Mouse (Mus musculus) cerebellum, adult 11-12 months (tissue): ENCODE measurements around the gene Pagr1b.
A peak's percentile ranks its signal among the peaks of the same experiment; 100 is the strongest.

ENCODE experiments used
- DNase-seq: peaks from one replicate; pipeline ENCODE4 v3.0.0; 2022

Pagr1b gene

DNA sequence TGATC lies at the start of gene Pagr1b:
Gene Pagr1b, minus strand, starts transcription at position 4 of the 5 bp plus-strand sequence.
- DNase-seq: no peak

DNA sequence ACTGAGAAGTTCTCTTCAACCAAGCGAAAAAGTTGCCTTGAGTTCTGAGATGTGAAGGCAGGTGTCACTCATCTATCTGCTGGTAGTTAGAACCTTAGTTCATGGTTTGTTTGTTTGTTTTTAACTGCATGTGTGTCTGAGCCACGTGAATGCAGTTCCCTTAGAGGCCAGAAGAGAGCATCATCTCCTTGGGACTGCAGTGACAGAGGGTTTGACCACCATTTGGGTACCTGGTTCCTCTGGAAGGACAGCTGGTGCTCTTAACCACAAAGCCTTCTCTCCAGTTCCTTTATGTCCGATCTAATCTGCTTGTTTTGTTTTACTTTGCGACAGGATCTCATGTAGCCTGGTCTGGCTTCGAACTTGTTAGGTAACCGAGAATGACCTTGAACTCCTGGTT lies 49.3 kb upstream of the Pagr1b start:
- no peak for DNase-seq

DNA sequence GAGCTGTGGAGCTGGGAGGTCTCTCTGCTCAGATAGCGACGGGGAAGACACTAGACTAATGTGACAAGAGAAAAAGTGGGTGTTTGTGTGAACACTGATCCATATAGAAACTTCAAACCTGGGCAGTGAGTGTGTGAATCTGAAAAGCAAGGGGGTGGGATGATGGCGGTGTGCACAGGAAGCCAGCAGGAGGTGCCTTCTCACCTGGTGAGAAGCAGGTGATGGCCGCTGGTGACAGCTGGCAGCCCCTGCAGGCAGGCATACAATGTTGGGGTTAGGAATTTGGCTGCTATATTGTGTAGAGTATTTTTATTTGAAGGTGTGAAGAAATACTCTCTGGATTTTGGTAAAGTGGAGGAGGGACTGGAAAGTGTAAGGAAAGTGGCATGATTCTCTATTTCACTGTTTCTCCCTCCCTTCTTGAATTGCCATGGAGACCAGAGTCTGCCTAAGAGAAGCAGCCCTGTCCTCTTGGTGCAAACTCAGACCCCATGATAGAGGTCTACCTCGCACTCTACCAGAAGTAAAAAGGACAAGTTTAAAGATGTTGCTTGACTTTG lies 38.8 kb upstream of the Pagr1b start:
- no peak for DNase-seq

DNA sequence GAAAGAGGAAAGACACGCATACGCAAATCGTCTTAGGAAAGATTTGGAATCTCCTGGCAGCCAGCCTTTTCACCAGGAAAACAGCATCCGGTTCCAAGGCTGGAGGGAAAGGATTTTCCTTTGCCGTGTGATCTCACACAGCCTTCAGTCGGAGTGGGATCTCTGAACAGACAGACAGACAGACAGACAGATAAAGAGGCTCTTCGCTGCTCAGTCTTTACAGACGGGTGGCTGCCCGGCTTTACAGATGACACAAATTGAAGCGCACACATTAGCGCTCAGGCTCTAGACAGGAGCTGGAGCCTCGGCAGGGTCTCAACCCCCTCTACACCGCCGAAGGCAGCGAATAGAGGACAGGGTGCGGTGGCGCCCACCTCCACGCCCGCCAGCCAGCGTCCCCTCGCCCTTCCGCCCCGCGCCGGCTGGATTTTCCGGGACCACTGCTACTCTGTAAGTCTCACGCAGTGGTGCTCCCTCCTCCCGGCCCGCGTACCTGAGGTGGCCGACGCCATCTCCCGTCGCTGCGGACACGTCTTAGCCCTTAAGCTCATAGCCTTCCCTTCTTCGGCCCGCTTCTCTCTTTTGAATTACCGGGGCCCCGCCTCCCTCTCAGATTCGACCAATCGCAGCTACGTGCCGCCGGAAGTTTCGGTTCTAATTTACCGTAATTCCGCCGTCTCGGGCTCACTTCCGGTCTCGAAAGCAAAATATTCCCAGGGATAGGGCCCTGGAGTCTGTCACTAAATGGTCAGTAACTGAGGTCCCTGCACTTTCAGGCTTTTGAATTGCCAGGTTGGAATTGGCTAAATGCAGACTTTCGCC lies 25.8 kb upstream of the Pagr1b start, which contains the start of gene Kif22:
Gene Kif22, minus strand, starts transcription at position 621 of the 822 bp plus-strand sequence.
- DNase-seq: peak; percentile 83

DNA sequence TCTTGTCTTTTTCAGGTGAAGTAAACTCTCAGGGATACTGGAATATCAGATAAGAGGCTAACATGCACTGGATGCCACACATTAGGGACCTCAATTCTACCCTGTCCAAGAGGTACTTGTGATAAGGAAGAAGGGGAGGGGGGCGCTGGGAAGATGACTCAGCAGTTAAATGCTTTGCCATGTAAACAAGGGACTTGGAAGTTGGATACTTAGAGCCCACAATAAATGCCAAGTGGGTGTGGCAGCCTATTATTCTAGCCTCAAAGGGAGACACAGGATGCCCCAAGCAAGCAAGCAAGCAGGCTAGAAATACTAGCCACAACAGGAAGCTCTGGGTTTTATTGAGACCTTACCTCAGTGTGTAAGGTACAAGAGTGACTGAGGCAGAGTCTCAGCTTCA lies 15.0 kb upstream of the Pagr1b start:
- peak; percentile 18 for DNase-seq

DNA sequence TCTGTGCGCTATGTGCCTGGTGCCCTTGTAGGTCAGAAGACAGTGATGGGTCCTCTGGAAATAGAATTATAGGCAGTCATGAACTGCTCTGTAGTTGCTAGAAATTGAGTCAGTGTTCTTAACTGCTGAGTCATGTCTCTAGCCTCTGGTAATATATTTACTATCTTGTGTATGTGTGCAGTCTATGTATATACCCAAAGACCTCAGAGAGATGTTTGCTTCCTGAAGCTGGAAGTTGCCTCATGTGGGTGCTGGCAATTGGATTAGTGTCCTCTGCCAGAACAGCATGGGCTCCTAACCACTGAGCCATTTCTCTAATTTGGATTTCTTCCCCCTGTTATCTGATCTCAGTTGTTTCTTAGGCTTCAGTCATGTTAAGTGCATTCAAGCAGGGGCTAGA lies 13.9 kb upstream of the Pagr1b start:
- no peak for DNase-seq

DNA sequence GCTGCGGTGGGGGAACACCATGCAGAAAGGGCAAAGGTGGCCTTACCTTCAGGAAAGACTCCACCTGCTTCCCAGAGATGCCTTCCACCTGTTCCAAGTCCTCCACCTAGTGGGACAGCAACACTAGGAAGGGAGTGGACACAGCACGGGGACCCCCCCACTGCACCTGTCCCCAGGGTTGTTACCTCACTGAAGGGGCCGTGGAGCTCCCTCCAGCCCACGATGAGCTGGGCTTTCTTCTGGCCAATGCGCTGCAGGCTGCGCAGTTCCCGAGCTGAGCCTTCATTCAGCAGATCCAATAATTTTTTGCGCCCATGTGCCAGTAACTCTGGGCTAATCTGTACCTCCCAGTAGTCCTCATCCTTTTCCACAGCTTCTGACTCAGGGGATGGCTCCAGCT lies 11.6 kb upstream of the Pagr1b start:
- DNase-seq: no peak

DNA sequence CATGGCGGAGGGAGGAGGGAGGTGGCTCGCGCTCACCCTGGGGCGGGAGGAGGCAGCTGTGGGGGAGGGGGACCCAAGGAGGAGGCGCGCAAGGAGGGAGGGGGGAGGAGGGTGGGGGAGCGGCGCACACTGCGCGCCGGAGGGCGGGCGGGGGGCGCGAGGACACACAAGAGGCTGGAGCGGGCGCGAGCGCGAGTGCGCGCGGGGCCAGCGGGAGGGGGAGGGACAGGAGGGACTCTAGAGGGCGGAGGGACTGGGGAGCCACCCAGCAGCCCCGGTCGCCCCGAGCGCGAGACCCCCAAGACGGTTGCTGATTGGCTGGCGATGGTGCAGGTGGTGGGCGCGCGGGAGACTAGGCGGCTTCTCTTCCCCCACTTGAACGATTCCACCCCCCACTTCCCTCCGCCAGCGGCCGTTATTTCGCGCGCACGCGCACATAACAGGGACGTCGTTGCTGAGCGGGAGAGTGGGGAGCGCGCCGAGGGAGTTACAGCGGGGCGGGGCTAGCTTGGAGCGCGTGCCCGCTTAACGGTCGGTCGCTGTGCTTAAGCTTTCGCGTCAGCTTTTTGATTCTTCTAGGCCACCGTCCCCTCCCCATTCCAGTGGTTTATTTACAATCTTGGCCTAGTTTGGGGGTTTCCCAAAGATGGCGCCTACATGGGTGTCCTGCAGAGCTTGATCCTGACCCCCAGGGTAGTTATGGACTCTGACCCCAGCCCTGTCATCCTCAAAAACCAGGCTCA lies 10.9 kb upstream of the Pagr1b start, which contains the start of gene Maz:
Gene Maz, minus strand, starts transcription at position 54 of the 743 bp plus-strand sequence.
- DNase-seq: peak; percentile 100

DNA sequence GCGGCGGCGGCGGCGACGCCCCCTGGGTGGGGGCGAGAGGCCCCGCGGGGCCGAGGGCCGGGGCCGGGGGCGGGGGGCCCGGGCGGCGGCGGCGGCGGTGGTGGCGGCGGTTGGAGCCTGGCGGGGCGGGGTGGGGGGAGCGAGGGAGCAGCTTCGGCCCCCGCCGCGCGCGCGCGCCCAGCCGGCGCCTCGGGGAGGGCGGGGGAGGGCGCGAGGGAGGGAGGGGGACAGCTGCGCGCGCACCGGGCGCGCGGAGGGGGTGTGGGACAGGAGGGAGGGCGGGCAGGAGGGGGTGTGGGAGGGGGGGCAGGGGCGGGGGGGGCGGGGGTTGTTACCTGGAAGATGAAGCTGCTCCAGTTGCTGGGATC lies 10.3 kb upstream of the Pagr1b start:
- DNase-seq: no peak

DNA sequence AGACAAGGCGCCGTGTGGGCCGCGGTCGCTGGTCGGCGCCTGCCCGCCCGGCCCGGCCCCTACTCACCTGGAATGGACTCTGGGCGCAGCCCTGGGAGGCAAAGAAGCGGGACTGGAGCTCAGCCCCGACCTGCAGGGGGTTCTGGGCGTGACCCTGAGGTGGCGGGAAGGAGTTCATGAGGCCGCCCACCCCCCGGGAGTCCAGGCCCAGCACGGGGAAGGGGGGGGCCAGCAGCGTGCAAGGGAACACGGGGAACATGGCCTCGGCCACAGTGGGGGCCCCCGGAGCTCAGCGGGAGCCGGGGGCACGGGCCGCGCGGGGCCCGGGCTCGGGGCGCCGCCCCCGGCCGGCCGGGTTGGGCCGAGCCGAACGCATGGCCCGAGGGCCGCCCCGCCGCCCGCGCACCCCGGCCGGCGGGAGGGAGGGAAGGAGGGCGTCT lies 9.9 kb upstream of the Pagr1b start:
- peak; percentile 89 for DNase-seq

DNA sequence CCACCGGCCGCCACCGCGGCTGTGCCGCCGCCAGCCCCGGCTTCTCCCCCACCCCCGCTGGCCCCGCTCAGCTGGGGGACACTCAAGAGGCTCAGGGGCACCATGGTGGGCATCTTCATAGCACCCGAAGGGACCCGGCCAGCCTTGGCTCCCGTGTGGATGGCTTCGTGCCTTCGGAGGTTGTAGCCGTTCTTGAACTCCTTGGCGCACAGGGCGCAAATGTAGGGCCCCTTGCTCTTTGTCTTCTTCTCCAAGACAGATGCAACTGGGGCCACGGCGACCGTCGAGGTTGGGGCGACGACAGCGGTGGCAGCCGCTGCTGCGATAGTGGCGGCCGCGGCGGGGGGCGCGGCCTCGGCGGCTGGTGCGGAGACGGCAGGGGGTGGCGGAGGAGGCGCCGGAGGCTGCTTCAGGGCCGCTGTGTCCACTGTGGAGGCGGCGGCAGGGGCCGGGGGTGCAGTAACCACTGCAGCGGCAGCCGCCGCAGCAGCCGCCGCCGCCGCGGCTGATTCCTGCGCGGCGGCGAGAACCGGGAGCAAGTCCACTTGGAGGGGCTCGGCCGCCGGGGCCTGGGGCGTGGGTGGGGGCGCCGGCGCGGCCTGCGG lies 9.4 kb upstream of the Pagr1b start:
- no peak for DNase-seq

DNA sequence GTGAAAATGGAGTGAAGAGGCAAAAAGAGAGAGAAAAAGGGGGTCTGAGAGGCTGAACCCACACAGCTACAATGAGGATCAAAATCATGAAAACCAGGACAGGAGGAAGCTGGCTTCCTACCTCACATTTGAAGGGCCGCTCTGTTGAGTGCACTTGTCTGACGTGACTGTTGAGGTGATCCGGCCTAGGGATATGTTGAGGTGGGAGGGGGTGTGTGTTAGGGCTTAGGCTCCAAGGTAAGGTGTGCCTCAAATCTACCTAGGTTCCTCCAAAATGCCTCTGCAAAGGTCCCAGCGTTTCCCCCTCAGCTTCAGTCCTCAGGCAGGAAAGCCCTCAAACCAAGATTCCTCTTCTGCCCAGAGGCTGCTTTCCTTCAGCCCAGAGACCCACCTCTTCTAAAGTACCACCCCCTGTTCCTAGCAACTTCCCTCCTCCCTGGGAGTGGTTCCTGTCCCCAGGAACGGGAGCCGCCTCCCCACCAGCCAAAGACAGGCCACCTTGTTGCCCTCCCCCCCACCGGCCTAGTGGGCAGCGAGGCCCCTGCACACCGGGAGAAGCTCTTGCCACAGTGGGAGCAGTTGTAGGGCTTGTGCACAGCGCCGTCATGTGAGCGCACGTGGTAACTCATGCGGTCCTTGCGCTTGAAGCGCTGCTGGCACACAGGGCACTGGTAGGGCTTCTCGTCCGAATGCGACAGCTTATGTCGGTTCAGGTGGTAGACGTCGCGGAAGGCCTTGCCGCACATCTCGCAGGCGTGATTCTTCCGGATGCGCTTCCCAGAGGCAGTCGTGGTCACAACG lies 8.7 kb upstream of the Pagr1b start:
- DNase-seq: peak; percentile 92

DNA sequence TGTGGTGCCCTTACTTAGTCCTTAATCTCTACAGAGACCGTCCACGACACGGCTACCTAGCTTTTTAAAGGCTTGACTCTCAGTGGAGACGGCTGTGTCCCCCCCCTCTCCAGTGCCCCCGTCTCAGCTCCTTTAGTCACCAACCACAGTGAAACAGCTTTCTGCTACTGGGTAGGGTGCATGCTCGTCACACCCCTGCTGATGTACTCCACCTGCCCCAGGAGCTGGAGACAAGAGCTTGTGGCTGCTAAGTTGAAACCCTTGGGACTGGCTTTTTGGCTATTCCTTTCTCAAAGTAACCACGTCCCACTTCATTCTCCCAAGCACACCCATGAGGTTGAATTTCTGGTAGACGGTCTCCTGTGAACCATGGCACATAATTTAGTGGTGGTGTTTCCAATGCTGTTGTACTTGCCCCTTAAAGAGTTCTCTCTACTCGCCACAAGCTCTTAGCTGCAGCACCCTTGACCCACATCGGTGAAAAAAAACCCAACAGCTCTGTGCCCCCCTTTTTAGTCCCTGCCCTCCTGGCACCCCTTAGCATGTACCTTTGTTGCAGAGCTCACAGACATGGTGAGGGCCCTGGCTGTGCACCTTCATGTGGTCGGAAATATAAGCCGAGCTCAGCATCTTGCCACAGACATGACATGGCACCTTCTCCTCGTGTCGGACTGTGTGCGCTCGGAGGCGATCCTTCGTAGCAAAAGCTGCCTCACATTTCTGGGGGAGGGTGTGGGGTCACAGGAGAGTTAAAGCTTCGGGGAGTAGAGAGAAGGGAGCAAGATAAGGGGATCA lies 7.8 kb upstream of the Pagr1b start:
- DNase-seq: peak; percentile 69

DNA sequence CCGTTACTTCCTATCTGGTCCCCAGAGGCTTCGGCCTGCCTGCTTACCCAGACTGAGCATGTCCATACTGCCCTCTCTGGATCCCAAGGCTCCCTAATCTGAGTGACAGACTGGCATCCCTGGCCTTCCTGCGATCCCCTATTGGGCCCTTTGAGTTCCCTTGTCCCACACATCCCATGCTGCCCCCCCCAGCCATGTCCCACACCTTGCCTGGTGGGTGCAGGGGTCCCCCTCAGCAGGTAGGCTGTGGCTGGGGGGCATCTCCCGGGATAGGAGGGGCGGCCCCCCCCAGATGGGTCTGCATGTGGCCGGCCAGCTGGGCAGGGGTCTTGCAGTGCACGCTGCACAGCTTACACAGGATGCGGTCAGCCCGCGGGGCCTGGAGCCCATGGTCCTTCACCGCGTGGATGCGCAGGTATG lies 7.0 kb upstream of the Pagr1b start:
- DNase-seq: peak; percentile 79

DNA sequence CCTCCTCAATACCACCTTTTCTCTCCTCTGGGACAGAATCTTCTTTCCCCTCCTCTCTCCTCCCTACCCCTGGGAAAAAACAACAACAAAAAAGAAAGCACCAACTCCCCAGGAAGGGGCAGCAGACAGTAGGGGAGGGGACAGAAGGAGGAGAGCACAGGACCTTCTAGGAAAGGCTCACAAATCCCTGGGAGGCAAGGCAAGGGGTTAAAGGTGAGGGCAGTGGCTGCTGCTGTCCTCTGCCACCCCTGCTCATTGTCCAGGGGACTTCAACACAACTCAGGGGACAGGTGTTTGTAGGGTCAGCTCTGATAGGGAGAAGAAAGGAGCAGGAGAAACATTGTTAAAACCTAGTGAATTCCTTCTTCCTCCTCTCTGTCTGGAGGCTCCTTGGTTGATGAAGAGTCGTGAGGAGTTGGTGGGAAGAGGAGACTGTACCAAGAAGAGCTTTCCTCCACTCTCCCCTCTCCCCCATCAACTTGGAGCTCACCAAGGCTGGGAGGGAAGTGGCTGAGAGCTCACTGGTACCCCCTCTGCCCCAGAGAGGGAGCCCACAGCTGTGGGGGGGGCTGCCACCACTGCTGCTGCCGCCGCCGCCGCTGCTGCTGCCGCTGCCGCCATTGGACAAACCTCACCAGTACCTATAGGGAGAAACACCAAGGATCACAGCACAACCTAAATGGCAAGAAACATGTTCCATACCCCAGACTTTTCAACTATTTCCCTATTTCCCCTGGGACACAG lies 6.4 kb upstream of the Pagr1b start:
- DNase-seq: peak; percentile 39

DNA sequence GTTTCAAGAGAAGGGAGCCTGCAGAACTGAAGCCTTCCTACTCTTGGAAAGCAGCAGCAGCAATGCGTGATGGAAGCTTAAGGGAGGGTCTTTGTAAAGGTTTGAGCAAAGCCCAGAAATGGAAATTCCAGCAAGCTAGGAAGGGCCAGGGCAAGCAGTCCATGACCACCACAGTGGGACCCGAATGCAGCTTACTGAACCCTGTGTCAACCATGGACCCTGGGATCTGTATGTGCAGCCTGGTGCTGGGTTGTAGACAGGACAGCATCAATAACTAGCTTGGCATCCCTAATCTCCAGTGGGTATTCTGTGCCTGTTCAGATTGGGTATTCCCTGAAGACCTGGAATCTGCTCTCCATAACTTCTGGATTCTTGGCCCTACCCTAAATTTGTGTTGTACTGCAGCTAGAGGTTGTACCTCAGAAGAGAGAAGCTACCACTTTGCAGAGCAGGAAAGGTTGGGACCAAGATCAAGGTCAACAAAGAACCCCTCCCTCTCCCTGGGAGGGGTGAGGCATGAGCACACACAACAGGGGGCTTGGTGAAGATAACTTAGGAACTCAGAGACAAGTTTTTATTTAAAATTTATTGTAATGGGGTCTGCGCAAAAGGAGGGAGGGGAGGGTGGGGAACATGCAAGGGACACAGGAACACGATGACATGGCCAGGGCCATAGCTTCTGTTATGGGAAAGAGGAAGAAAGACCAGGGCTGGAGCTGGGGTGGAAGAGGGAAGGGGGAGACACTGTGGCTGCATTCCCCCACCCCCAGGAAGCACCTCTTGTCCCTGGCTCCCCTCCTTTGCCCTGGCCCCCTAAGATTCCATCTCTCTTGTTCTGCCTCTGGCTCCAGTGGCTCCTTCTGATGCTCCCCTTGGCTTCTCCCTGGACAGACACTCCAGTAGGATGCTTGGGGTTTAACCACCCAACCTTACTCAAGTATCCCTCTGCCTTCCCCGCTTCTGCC lies 5.6 kb upstream of the Pagr1b start:
- DNase-seq: peak; percentile 52

DNA sequence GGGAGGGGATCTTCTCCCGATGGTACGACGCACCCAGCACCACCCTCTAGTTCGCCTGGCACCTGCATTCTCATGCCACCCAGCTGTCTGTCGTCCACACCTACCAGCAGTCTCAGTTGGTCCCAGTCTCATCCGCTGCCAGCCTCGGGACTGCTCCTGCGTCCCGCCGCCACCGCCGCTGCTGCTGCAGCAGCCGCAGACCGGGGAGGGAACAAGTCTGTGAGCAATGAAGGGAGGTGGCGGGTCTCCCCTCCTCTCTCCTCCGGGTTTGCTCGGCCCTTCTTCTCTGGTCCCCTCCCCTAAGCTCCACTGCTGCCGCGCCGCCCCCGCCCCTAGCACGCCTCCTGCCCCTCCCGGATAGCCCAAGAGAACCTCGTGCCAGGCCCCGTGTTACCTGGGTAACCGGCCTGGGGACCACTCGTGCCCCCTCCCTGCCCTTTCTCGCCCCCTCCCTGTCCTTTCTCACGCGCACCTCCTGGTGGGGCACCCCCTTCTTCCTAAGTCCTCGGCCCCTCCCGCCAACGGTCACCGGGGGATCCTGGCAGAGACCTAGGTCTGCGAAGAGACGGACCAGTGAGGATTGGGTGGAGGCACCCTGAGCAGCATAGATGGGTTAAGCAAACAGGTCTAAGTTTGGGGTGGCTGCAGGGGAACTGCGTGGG lies 4.7 kb upstream of the Pagr1b start, which contains the start of the genes Gm42742 and Prrt2:
Gene Gm42742, minus strand, starts transcription at position 197 of the 662 bp plus-strand sequence.
Gene Prrt2, minus strand, starts transcription at position 311 of the 662 bp plus-strand sequence.
- DNase-seq: peak; percentile 85

DNA sequence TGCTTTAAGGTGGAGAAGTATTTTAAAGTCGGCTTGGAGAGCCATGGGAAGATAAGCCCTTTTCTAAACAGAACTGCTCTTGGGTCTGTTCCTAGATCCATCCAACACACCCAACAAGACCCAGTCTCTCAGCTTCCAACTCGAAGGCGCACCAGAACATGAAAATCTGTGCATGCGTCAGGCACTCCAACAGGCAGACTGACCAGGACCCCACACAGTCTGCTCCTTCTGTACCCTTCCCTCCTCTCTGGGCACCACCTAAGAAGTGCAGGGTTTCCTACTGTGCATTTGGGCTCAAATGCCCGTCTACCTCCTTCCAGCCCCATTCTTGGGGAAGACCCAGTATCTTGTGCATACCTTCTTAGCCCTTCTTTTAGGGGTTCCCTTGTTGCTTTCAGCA lies 4.2 kb upstream of the Pagr1b start:
- DNase-seq: no peak

DNA sequence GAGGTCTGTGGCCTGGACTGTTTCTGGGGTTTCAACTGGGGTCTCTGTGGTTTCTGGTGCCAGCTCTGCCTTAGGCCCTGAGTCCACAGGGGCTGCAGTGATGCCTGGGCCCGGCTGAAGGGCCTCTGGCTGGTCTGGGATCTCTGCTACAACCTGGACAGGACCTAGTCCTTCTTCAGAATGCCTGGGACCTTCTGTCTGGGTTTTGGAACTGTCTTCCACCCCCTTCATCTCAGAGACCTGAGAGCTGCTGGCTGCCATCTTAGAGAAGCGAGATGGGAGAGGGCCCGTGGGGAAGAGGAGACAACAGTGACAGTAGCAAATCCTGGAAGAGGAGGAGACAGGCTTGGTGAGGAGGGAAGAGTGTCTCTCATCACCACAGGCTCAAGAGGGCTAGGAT lies 3.7 kb upstream of the Pagr1b start:
- peak; percentile 60 for DNase-seq
